Mouse (Mus musculus) stomach, embryonic 15.5 days (tissue): Measurements from ENCODE around the gene Olfr1396. TPM values are rescaled to one million over a fixed set of nuclear protein-coding genes. Genes with fewer than 3 reads are reported as not detected.

Source experiments
- ATAC-seq: fragments of 200-750 bp; cut with Nextera tagmentation; 2 replicates; pipeline ENCODE4 v1.8.0; 2017; ENCODE audit warnings: low read depth, moderate number of reproducible peaks, moderate TSS enrichment; ENCODE audit not compliant: insufficient read depth, low FRiP score
- H3K27ac ChIP-seq: fragments of 300-500 bp; sonication (generic); 2 replicates; pipeline ENCODE4 v1.5.1; 2015; ENCODE audit warnings: mild to moderate bottlenecking, inconsistent platforms
- H3K27me3 ChIP-seq: fragments of 300-500 bp; sonication (generic); replicated peaks from 2 replicates; pipeline ENCODE4 v1.6.1; 2015; ENCODE audit warnings: inconsistent platforms
- H3K36me3 ChIP-seq: fragments of 300-500 bp; sonication (generic); 2 replicates; pipeline ENCODE4 v1.6.1; 2015; ENCODE audit warnings: inconsistent platforms
- H3K4me1 ChIP-seq: fragments of 300-500 bp; sonication (generic); 2 replicates; pipeline ENCODE4 v1.6.1; 2015; ENCODE audit warnings: inconsistent platforms
- H3K4me2 ChIP-seq: fragments of 300-500 bp; sonication (generic); 2 replicates; pipeline ENCODE4 v1.6.1; 2015; ENCODE audit warnings: mild to moderate bottlenecking, inconsistent platforms
- H3K4me3 ChIP-seq: fragments of 300-500 bp; sonication (generic); replicated peaks from 2 replicates; pipeline ENCODE4 v1.5.1; 2015; ENCODE audit warnings: inconsistent platforms
- H3K9ac ChIP-seq: fragments of 300-500 bp; sonication (generic); 2 replicates; pipeline ENCODE4 v1.6.1; 2015; ENCODE audit warnings: inconsistent platforms
- H3K9me3 ChIP-seq: fragments of 300-500 bp; sonication (generic); 2 replicates; pipeline ENCODE4 v1.6.1; 2016; ENCODE audit warnings: inconsistent platforms
- WGBS: fragments of 180-500 bp; shearing (Covaris S2); methylation state at CpG from one replicate; pipeline ENCODE4 v1.1.7; 2015; 5-methylcytosine and 5-hydroxymethylcytosine counted together
- polyA plus RNA-seq: library from polyadenylated mRNA; unstranded; fragments of >200 nt; fragmentation: Nextera tagmentation; extraction: Ambion mirVana; gene quantifications from 2 replicates; pipeline ENCODE4 v1.2.1, GENCODE M21; 2015

Gene Olfr1396
- polyA plus RNA-seq, 1 experiment from 2014 or later, result not detected

- no peak overlapping the region for H3K4me3 ChIP-seq
- H3K27ac ChIP-seq, result no peak overlapping the region
- no peaks in the 10 kb centered on the region for H3K9me3 ChIP-seq
- no peak for ATAC-seq
- H3K4me2 ChIP-seq, result no peak overlapping the region
- WGBS, result 81% methylated on average over 1 of the region's 1 CpGs
- H3K9ac ChIP-seq, result no peak overlapping the region
- H3K27me3 ChIP-seq, result no peaks in the 10 kb centered on the region
- H3K36me3 ChIP-seq, result no peaks in the 10 kb centered on the region
- no peaks in the 10 kb centered on the region for H3K4me1 ChIP-seq
Observed at GRCm38 (mm10) chr11:49105752-49106151, 8.9 kb downstream of the Olfr1396 start.

DNA sequence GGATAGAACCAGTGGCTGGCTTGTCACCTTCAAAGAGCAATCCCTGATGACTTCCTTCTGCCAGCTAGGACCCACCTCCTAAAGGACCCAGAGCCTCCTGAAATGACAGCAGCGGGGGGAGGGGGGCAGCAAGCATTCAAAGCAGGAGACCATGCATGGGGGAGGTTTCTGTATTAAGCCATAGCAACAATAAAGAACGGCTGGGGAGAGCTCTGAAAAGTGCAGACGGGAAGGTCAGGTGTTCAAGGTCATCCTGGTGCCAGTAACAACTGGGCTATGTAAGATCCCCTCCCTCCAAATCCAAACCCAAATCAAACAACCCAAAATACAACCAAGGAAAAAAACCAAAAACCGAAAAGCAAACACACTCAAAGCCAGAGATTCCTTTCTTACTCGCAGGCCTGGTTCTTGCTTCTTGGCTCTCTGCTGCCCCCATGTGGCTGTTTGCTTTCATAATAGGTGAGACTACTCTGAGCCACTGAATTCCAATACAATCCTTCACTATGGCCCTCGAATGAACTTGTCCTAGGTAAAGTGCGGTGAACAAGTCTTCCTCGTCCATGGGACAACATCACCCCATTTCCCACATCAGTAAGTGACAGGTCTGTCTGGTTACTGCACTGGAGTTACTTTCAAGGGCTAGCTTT is 11.5 kb downstream of the Olfr1396 start:
- no peaks in the 10 kb centered on the region for H3K36me3 ChIP-seq
- no peak overlapping the region for H3K9ac ChIP-seq
- H3K27me3 ChIP-seq, result no peaks in the 10 kb centered on the region
- no peak overlapping the region for H3K4me2 ChIP-seq
- no peak overlapping the region for H3K27ac ChIP-seq
- H3K4me3 ChIP-seq, result no peak overlapping the region
- peak; percentile 56; the same call in 1 of the 2 replicates for ATAC-seq
- H3K9me3 ChIP-seq, result no peaks in the 10 kb centered on the region
- no peaks in the 10 kb centered on the region for H3K4me1 ChIP-seq
- 12% methylated on average over 8 of the region's 8 CpGs for WGBS

GRCm38 (mm10) chr11:49101500-49101899 is 13.2 kb downstream of the Olfr1396 start:
- 26% methylated on average over 5 of the region's 5 CpGs for WGBS
- no peaks in the 10 kb centered on the region for H3K27me3 ChIP-seq
- H3K27ac ChIP-seq, result no peak overlapping the region
- no peak overlapping the region for H3K9ac ChIP-seq
- H3K9me3 ChIP-seq, result no peaks in the 10 kb centered on the region
- H3K4me2 ChIP-seq, result no peak overlapping the region
- H3K4me1 ChIP-seq, result no peaks in the 10 kb centered on the region
- no peak for ATAC-seq
- H3K36me3 ChIP-seq, result no peaks in the 10 kb centered on the region
- H3K4me3 ChIP-seq, result no peak overlapping the region

- WGBS, result 79% methylated on average over 3 of the region's 3 CpGs
- no peak overlapping the region for H3K4me2 ChIP-seq
- no peaks in the 10 kb centered on the region for H3K9me3 ChIP-seq
- H3K9ac ChIP-seq, result no peak overlapping the region
- no peak overlapping the region for H3K27ac ChIP-seq
- H3K36me3 ChIP-seq, result no peaks in the 10 kb centered on the region
- no peaks in the 10 kb centered on the region for H3K4me1 ChIP-seq
- no peaks in the 10 kb centered on the region for H3K27me3 ChIP-seq
- H3K4me3 ChIP-seq, result no peak overlapping the region
- no peak for ATAC-seq
Observed at GRCm38 (mm10) chr11:49100409-49100808, 14.3 kb downstream of the Olfr1396 start.

- no peak overlapping the region for H3K9ac ChIP-seq
- no peaks in the 10 kb centered on the region for H3K27me3 ChIP-seq
Observed at GRCm38 (mm10) chr11:49095367-49095766, 19.3 kb downstream of the Olfr1396 start.

DNA sequence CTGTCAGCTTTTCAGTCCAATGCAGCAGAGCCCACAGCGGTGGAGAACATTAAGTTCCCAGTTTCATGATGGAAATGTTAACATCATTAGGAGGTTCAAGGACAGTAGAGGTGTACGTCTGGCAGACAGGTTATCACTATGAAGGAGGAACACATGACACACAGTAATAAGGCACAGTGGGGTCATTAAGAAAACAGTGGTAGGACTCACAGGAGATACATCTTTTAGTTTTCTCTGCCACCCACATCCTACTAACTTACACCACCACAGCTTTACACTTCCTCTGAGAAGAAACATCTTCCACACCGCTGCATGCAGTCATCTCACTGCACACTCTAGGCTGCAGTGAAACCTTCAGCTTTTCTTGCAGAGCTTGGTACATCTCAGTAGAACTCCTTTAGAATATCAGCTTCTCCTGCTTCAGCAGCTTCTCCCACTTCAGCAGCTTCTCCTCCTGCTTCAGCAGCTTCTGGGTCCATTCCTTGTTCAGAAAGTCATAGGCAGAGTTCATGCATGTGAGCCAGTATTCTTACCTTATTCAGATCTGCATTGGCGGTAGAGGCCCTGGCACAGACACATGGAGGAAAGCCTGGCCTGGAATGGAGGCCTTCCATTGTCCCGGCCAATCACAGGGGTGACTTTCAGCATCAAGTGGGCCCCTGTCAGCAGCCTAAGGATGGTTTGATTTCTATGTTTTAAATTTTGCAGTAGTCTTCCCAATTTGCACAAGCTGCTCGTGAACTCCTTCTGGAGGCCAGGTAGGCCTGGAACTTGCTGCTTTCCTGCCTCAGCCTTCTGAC is 20.6 kb downstream of the Olfr1396 start:
- Histone ChIP-seq H3K4me1 (no peaks in the 10 kb centered on the region), H3K9ac (no peak overlapping the region), H3K4me2 (no peak overlapping the region), H3K4me3 (no peak overlapping the region), H3K9me3 (no peaks in the 10 kb centered on the region), H3K36me3 (no peaks in the 10 kb centered on the region), H3K27ac (no peak overlapping the region), H3K27me3 (no peaks in the 10 kb centered on the region)
- 80% methylated on average over 6 of the region's 6 CpGs for WGBS
- no peak for ATAC-seq

More at GRCm38 (mm10) chr11:49095367-49095766, 19.3 kb downstream of the Olfr1396 start:
- no peaks in the 10 kb centered on the region for H3K36me3 ChIP-seq
- WGBS, result 90% methylated on average over 4 of the region's 4 CpGs
- no peaks in the 10 kb centered on the region for H3K4me1 ChIP-seq
- no peak overlapping the region for H3K4me2 ChIP-seq
- no peak overlapping the region for H3K27ac ChIP-seq
- ATAC-seq, result no peak
- no peaks in the 10 kb centered on the region for H3K9me3 ChIP-seq
- no peak overlapping the region for H3K4me3 ChIP-seq

DNA sequence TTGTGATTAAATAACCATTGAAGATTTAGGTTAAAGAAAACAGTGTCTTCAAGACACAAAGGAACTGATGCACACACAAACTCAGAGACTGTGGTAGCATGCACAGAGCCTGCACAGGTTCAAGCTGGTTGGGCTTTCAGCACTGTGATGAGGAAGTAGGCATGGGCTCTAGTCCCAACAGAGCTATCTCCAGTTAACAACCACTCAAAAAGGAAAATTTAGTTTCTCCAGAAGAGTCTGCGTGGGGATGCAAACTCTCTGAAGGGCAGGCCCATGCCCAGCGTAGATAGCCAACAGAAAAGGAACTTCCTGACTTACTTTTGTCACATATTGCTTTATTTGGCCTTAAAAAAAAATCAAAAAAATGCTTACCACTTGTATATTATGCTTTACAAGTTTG is 21.9 kb downstream of the Olfr1396 start:
- Histone ChIP-seq H3K4me2 (no peak overlapping the region), H3K4me1 (peaks cover 6% of the 10 kb centered on the region; the same call in 1 of the 2 replicates), H3K36me3 (no peaks in the 10 kb centered on the region), H3K4me3 (no peak overlapping the region), H3K27me3 (no peaks in the 10 kb centered on the region), H3K27ac (no peak overlapping the region), H3K9me3 (no peaks in the 10 kb centered on the region), H3K9ac (no peak overlapping the region)
- 84% methylated on average over 2 of the region's 2 CpGs for WGBS
- ATAC-seq, result no peak

DNA sequence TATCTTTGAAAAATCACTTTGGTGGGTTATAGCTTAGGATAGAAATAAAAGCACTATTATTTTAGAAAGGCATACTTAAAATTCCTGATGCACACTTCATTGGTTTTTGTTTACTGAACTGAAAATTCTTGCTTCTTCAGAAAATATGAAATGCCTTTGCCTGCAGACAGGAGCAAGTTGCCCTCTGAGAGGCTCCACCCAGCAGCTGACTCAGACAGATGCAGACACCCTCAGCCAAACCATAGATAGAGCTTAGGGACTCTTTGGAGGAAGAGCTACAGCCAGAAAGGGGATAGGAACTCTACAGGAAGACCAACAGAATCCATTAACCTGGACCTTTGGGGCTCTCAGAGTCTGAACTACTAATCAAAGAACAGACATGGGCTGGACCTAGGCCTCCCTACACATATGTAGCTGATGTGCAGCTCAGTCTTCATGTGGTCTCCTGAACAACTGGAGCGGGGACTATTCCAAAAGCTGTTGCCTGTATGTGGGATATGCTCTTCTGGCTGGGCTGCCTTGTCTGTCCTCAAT is 22.6 kb downstream of the Olfr1396 start:
- H3K36me3 ChIP-seq, result no peaks in the 10 kb centered on the region
- H3K4me2 ChIP-seq, result no peak overlapping the region
- no peak overlapping the region for H3K9ac ChIP-seq
- ATAC-seq, result no peak
- H3K9me3 ChIP-seq, result no peaks in the 10 kb centered on the region
- no peak overlapping the region for H3K27ac ChIP-seq
- peaks cover 7% of the 10 kb centered on the region; the same call in 1 of the 2 replicates for H3K4me1 ChIP-seq
- no peaks in the 10 kb centered on the region for H3K27me3 ChIP-seq
- WGBS, result 96% methylated on average over 1 of the region's 1 CpGs
- H3K4me3 ChIP-seq, result no peak overlapping the region

GRCm38 (mm10) chr11:49091171-49091570 is 23.5 kb downstream of the Olfr1396 start:
- Histone ChIP-seq H3K4me2 (no peak overlapping the region), H3K9ac (no peak overlapping the region), H3K9me3 (no peaks in the 10 kb centered on the region), H3K36me3 (no peaks in the 10 kb centered on the region), H3K27me3 (no peaks in the 10 kb centered on the region), H3K4me3 (no peak overlapping the region), H3K27ac (no peak overlapping the region), H3K4me1 (peaks cover 7% of the 10 kb centered on the region; the same call in 1 of the 2 replicates)
- no peak for ATAC-seq
- WGBS, result 72% methylated on average over 4 of the region's 4 CpGs

DNA sequence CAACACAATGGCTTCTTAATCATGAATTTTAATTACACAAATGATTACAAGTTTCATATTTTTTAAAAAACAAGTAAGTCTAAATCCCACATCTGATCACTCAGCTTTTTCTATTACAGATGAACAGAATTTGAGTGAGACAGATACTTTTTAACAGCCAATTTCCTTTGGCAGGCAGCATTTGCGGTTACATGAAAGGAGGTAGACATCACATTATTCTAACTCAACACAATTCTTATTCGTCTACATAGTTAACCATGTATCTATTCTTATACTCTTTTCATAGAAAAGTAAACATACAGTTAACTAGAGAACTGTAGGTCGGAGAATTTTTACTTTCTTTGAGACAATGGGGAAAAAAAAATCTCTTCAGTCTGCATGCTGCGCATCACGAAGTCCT is 24.1 kb downstream of the Olfr1396 start:
- 78% methylated on average over 5 of the region's 5 CpGs for WGBS
- Histone ChIP-seq H3K36me3 (no peaks in the 10 kb centered on the region), H3K4me2 (no peak overlapping the region), H3K27ac (no peak overlapping the region), H3K4me1 (peaks cover 7% of the 10 kb centered on the region; the same call in 1 of the 2 replicates), H3K9me3 (no peaks in the 10 kb centered on the region), H3K27me3 (no peaks in the 10 kb centered on the region), H3K9ac (no peak overlapping the region), H3K4me3 (no peak overlapping the region)
- ATAC-seq, result no peak

DNA sequence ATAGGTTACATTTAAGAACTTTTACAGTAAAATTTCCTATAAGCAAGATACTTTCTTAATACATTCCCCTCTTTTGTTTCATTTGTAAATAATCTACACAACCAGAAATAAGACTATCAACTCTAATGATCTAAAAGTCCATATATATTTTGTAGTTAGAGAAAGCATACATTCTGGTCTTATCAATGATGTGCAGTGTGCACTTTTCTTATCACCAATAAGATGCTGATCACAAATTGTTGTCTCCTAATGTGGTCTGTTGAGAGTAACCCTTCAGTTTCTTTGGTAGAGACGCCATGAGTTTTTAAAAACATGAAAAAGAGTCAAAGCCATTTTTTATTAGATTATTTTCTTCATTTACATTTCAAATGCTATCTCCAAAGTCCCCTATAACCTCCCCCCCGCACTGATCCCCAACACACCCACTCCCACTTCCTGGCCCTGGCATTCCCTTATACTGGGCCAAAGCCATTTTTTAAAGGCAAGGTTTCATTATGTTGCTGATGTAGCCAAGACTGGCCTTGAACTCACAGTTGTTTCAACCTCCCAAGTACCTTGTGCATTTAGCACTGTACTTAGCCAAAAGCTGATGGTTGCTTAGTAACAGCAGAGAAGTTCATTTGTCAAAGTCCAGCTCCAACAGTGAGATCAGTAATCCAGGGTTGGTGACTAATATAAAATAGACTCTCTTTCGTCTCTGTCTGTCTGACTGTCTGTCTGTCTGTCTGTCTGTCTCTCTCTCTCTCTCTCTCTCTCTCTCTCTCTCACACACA is 24.8 kb downstream of the Olfr1396 start:
- no peak overlapping the region for H3K4me3 ChIP-seq
- H3K27ac ChIP-seq, result no peak overlapping the region
- H3K36me3 ChIP-seq, result no peaks in the 10 kb centered on the region
- no peaks in the 10 kb centered on the region for H3K9me3 ChIP-seq
- ATAC-seq, result no peak
- 75% methylated on average over 3 of the region's 3 CpGs for whole genome bisulfite sequencing
- H3K9ac ChIP-seq, result no peak overlapping the region
- H3K27me3 ChIP-seq, result no peaks in the 10 kb centered on the region
- H3K4me1 ChIP-seq, result peaks cover 7% of the 10 kb centered on the region; the same call in 1 of the 2 replicates
- no peak overlapping the region for H3K4me2 ChIP-seq
